Mouse (Mus musculus) forebrain, postnatal 0 days (tissue): ENCODE measurements around the gene Enox1. TPM values are rescaled to one million over a fixed set of nuclear protein-coding genes. Genes with fewer than 3 reads are reported as not detected.

Source experiments
- ATAC-seq: fragments of 200-750 bp; cut with Nextera tagmentation; 2 replicates; pipeline ENCODE4 v1.8.0; 2017; ENCODE audit warnings: mild to moderate bottlenecking, moderate library complexity
- DNase-seq: peaks from one replicate; pipeline ENCODE4 v3.0.0-alpha.2; 2015
- H3K27ac ChIP-seq: fragments of 300-500 bp; sonication (generic); 2 replicates; pipeline ENCODE4 v1.5.1; 2014; ENCODE audit warnings: low read depth, mild to moderate bottlenecking, antibody characterized with exemption, low read length, moderate library complexity, mixed read lengths
- H3K27me3 ChIP-seq: fragments of 300-500 bp; sonication (generic); 2 replicates; pipeline ENCODE4 v1.6.1; 2014; ENCODE audit warnings: mild to moderate bottlenecking, low read length, mixed read lengths; ENCODE audit not compliant: insufficient read depth
- H3K36me3 ChIP-seq: fragments of 300-500 bp; sonication (generic); 2 replicates; pipeline ENCODE4 v1.6.1; 2014; ENCODE audit warnings: mild to moderate bottlenecking, moderate library complexity; ENCODE audit not compliant: insufficient read depth
- H3K4me1 ChIP-seq: fragments of 300-500 bp; sonication (generic); 2 replicates; pipeline ENCODE4 v1.6.1; 2014; ENCODE audit warnings: antibody characterized with exemption; ENCODE audit not compliant: insufficient read depth
- H3K4me2 ChIP-seq: fragments of 300-500 bp; sonication (generic); 2 replicates; pipeline ENCODE4 v1.6.1; 2014; ENCODE audit warnings: low read depth, mild to moderate bottlenecking, moderate library complexity
- H3K4me3 ChIP-seq: fragments of 300-500 bp; sonication (generic); 2 replicates; pipeline ENCODE4 v1.5.1; 2014; ENCODE audit warnings: low read depth, low read length, mixed read lengths
- H3K9ac ChIP-seq: fragments of 300-500 bp; sonication (generic); 2 replicates; pipeline ENCODE4 v1.6.1; 2014; ENCODE audit warnings: mild to moderate bottlenecking
- H3K9me3 ChIP-seq: fragments of 300-500 bp; sonication (generic); 2 replicates; pipeline ENCODE4 v1.6.1; 2016; ENCODE audit warnings: low read length
- CTCF ChIP-seq: sonication (generic); IDR thresholded peaks from 2 replicates; pipeline ENCODE4 v1.5.1; 2016; ENCODE audit warnings: antibody characterized with exemption, control low read depth, low read depth
- whole genome bisulfite sequencing: fragments of 180-500 bp; shearing (Covaris S2); extraction: QIAGEN DNeasy Blood & Tissue Kit; methylation state at CpG from one replicate; pipeline ENCODE4 v1.1.7; 2014; 5-methylcytosine and 5-hydroxymethylcytosine counted together
- polyA plus RNA-seq: library from polyadenylated mRNA; unstranded; fragments of >200 nt; fragmentation: Nextera tagmentation; extraction: Ambion mirVana; gene quantifications from 2 replicates; pipeline ENCODE4 v1.2.1, GENCODE M21; 2015
- total RNA-seq: library from RNA; depleted of rRNA; stranded (reverse); fragments of >200 nt; gene quantifications from 2 replicates; pipeline ENCODE4 v1.2.3, GENCODE M21; 2014

Gene Enox1
- total and polyA plus RNA-seq, 2 experiments from 2014 or later: 39.9 to 61.8 TPM

DNA sequence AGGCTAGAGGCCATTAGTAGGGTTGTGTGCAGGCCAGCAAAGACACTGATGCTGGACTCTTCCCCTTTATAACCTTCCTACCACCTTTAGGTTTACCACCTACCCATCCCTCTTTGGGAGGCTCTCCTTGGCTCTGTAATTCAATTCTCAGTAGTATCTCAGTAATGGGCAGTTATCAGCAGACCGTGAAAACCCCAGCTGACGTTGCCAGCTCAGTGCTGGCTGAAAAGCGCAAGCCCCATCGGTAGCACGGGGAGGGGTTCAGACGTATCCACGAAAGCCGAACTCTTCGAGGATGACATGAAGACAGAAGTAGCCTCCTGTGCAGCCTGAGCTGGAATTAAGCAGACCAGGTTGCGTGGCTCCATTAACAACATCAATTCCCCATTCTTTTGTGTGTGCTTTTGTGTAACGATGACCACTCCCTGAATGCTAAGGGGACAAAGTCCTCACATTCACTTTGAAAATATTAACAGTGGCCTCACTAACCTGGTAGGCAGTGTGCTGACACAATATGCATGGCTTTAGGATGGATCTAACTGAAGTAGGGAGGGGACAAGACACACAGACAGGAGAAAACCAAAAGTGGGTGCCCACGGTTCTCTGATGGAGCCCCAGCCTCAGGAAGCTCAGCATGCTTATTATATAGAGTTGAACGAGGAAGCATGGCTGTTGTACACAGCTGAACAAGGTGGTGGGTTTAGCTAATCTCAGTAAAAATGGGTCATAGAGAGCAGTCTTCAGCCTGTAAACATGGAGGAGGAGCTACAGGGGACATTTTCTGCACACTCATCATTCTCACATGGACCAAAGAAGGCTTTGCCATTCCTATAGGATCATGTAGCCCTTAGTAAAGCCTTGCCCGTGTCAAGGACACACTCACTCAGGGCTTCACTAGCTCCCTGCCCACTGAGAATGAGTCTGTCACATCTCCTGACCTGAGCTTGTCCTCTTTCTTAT lies 439.9 kb downstream of the Enox1 start:
- no peak for ATAC-seq

GRCm38 (mm10) chr14:77599016-77599704 lies 442.6 kb downstream of the Enox1 start:
- Histone ChIP-seq H3K9me3 (no peaks in the 10 kb centered on the region), H3K4me3 (no peak overlapping the region), H3K36me3 (peaks cover 12% of the 10 kb centered on the region), H3K4me2 (no peak overlapping the region), H3K27me3 (no peaks in the 10 kb centered on the region), H3K4me1 (no peaks in the 10 kb centered on the region), H3K9ac (no peak overlapping the region), H3K27ac (no peak overlapping the region)
- ATAC-seq (peak; percentile 45; the same call in 1 of the 2 replicates), DNase-seq (no peak)
- WGBS: 67% methylated on average over 14 of the region's 14 CpGs
- no peak for TF ChIP-seq CTCF

More for the DNA sequence above, 439.9 kb downstream of the Enox1 start:
- Histone ChIP-seq H3K4me3 (no peak overlapping the region), H3K9me3 (no peaks in the 10 kb centered on the region), H3K9ac (no peak overlapping the region), H3K36me3 (peaks cover 13% of the 10 kb centered on the region), H3K4me2 (no peak overlapping the region), H3K4me1 (no peaks in the 10 kb centered on the region), H3K27me3 (no peaks in the 10 kb centered on the region), H3K27ac (no peak overlapping the region)
- no peak for DNase-seq
- no peak for TF ChIP-seq CTCF
- WGBS: 78% methylated on average over 14 of the region's 14 CpGs

GRCm38 (mm10) chr14:77600773-77601172 lies 444.2 kb downstream of the Enox1 start:
- Histone ChIP-seq H3K4me2 (no peak overlapping the region), H3K4me3 (no peak overlapping the region), H3K4me1 (no peaks in the 10 kb centered on the region), H3K27me3 (no peaks in the 10 kb centered on the region), H3K27ac (no peak overlapping the region), H3K9me3 (no peaks in the 10 kb centered on the region), H3K36me3 (peaks cover 4% of the 10 kb centered on the region; the same call in 1 of the 2 replicates), H3K9ac (no peak overlapping the region)
- ATAC-seq: no peak
- 91% methylated on average over 1 of the region's 1 CpGs for WGBS
- no peak for TF ChIP-seq CTCF
- DNase-seq: no peak

GRCm38 (mm10) chr14:77601446-77601845 lies 444.9 kb downstream of the Enox1 start:
- Histone ChIP-seq H3K27ac (no peak overlapping the region), H3K9me3 (no peaks in the 10 kb centered on the region), H3K36me3 (peaks cover 8% of the 10 kb centered on the region; the same call in 1 of the 2 replicates), H3K4me2 (no peak overlapping the region), H3K9ac (no peak overlapping the region), H3K27me3 (no peaks in the 10 kb centered on the region), H3K4me1 (no peaks in the 10 kb centered on the region), H3K4me3 (no peak overlapping the region)
- TF ChIP-seq CTCF: no peak
- ATAC-seq (no peak), DNase-seq (no peak)
- WGBS: 80% methylated on average over 2 of the region's 2 CpGs

DNA sequence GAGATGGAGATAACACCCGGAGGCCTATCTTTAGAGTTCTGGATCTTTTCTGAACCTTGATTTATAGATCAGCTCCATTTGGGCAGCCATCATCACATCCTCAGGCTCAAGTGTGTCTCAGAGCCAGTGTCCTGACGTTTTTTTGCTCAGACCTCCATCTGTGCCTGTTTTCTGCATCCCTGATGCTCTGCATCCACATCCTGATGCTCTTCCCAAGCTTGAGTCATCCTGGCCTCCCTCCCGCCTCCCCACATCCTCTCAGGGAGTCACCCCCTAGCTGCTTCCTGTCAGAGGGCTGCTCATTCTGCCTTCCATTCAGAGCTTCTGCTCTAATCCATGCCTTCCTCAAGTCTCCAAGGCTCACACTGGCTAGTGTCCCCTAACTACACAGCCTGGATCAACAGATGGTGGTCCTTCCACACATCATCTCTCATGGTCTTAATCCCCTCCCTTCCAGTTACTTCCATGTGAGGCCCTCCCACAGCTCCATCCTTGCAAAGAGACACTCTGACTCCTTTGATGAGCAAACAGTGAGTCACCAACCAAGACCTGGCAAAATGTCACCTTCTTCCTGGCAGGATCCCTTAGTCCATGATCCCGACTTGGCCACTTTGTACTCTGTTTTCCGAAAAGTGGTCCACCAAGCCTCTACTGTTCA lies 451.7 kb downstream of the Enox1 start:
- Histone ChIP-seq H3K36me3 (peaks cover 16% of the 10 kb centered on the region), H3K27me3 (no peaks in the 10 kb centered on the region), H3K27ac (no peak overlapping the region), H3K4me1 (no peaks in the 10 kb centered on the region), H3K4me3 (no peak overlapping the region), H3K4me2 (no peak overlapping the region), H3K9ac (no peak overlapping the region), H3K9me3 (no peaks in the 10 kb centered on the region)
- no peak for ATAC-seq
- 87% methylated on average over 5 of the region's 5 CpGs for WGBS
- DNase-seq: no peak
- no peak for TF ChIP-seq CTCF

DNA sequence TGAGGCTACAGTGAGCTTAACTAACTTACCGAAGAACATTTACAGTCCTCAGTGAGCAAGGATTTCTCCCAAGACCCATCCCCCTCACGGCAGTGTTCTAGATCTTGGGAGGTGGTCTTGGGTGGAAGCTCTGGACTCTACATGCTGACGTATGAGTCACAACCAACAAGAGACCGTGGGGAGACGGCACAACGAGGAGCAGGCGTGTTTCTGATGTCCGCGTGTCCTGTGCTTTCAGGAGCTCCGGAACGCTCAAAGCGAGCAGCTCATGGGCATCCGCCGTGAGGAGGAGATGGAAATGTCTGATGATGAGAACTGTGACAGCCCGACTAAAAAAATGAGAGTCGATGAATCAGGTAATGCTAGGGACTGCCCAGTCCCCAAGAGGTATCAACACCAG lies 458.6 kb downstream of the Enox1 start:
- H3K27me3 ChIP-seq: no peaks in the 10 kb centered on the region
- ATAC-seq (no peak), DNase-seq (no peak)
- H3K9ac ChIP-seq: no peak overlapping the region
- 94% methylated on average over 16 of the region's 16 CpGs for WGBS
- no peak overlapping the region for H3K4me2 ChIP-seq
- H3K4me3 ChIP-seq: no peak overlapping the region
- H3K27ac ChIP-seq: no peak overlapping the region
- H3K4me1 ChIP-seq: no peaks in the 10 kb centered on the region
- no peaks in the 10 kb centered on the region for H3K9me3 ChIP-seq
- peaks cover 8% of the 10 kb centered on the region for H3K36me3 ChIP-seq
- TF ChIP-seq CTCF: no peak
